Mouse (Mus musculus) neural tube, embryonic 11.5 days (tissue): ENCODE measurements at regions not wholly inside any gene's neighbourhood (a gene's known extent, or its start where the extent isn't known, plus 50 kb on each side); places are given as distances from the start of the nearest gene placed in this dataset.

ENCODE experiments used
- ATAC-seq: fragments of 200-750 bp; cut with Nextera tagmentation; 2 replicates; pipeline ENCODE4 v1.8.0; 2017; ENCODE audit warnings: moderate number of reproducible peaks, mild to moderate bottlenecking, moderate TSS enrichment, moderate library complexity; ENCODE audit not compliant: insufficient read depth, low FRiP score, low TSS enrichment
- DNase-seq: peaks from one replicate; pipeline ENCODE4 v3.0.0-alpha.2; 2015; ENCODE audit warnings: low spot score
- H3K27ac ChIP-seq: fragments of 300-500 bp; sonication (generic); 2 replicates; pipeline ENCODE4 v1.5.1; 2014; ENCODE audit warnings: low read depth, mild to moderate bottlenecking, low read length
- H3K27me3 ChIP-seq: fragments of 300-500 bp; sonication (generic); 2 replicates; pipeline ENCODE4 v1.6.1; 2014; ENCODE audit warnings: mild to moderate bottlenecking, low read length, mixed read lengths; ENCODE audit not compliant: control insufficient read depth, insufficient read depth
- H3K36me3 ChIP-seq: fragments of 300-500 bp; sonication (generic); 2 replicates; pipeline ENCODE4 v1.6.1; 2014; ENCODE audit warnings: mild to moderate bottlenecking, low read length, moderate library complexity, mixed read lengths; ENCODE audit not compliant: control insufficient read depth, insufficient read depth
- H3K4me1 ChIP-seq: fragments of 300-500 bp; sonication (generic); 2 replicates; pipeline ENCODE4 v1.6.1; 2014; ENCODE audit warnings: low read length, mixed read lengths; ENCODE audit not compliant: control insufficient read depth, insufficient read depth
- H3K4me2 ChIP-seq: fragments of 300-500 bp; sonication (generic); 2 replicates; pipeline ENCODE4 v1.6.1; 2014; ENCODE audit warnings: low read depth, mild to moderate bottlenecking, moderate library complexity
- H3K4me3 ChIP-seq: fragments of 300-500 bp; sonication (generic); 2 replicates; pipeline ENCODE4 v1.5.1; 2014; ENCODE audit warnings: low read depth, low read length
- H3K9ac ChIP-seq: fragments of 300-500 bp; sonication (generic); 2 replicates; pipeline ENCODE4 v1.6.1; 2014; ENCODE audit warnings: mild to moderate bottlenecking, low read length
- H3K9me3 ChIP-seq: fragments of 300-500 bp; sonication (generic); 2 replicates; pipeline ENCODE4 v1.6.1; 2016; ENCODE audit warnings: low read length; ENCODE audit not compliant: control insufficient read depth
- WGBS: fragments of 180-500 bp; shearing (Covaris S2); extraction: QIAGEN DNeasy Blood & Tissue Kit; methylation state at CpG from one replicate; pipeline ENCODE4 v1.1.7; 2014; 5-methylcytosine and 5-hydroxymethylcytosine counted together

DNA sequence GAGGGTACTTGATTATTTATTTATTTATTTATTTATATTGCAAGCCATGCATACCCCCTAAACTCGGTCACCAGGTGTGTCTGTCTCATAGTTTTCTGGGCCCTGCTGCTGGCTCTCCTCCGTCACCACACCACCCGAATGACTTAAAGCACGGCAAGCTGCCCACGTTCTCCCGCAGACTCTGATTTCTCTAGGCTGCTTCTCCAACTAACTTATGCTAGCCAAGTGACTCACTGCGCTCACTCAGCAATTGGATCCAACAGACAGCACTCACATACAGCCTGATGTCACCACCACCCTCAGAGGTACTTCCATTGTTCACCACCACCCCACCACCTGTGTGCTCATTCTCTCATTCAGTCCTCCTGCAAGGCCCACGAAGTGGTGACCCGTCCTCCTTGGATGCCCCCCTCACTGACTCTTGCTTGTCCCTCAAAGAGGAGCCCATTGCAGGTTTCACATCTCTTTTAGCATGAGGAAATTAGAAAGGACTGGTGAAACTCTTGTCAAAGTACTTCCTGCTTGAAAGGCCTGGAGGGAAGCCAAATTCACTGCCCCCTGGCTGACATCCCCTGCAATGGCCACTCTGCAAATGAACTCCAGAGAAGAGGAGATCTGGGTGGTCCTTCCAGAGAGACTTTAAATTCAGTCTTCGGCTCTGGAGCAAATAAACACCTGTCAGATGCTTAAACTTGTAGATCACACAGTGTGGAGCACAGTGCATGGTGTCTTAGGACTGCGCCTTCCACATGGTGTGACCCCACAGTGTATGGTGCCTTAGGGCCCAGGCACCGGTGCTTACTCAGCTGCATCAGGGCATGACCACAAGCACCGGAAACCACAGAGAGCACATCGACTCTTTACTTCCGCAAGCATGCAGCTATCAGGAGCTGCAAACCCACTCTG, 262.8 kb downstream of the Cxcl12 start:
- no peaks in the 10 kb centered on the region for H3K27me3 ChIP-seq
- peaks cover 2% of the 10 kb centered on the region for H3K4me1 ChIP-seq
- H3K4me2 ChIP-seq, result no peak overlapping the region
- no peaks in the 10 kb centered on the region for H3K9me3 ChIP-seq
- H3K36me3 ChIP-seq, result no peaks in the 10 kb centered on the region
- DNase-seq (no peak), ATAC-seq (no peak)
- 78% methylated on average over 15 of the region's 15 CpGs for WGBS
- H3K9ac ChIP-seq, result no peak overlapping the region
- H3K27ac ChIP-seq, result no peak overlapping the region
- no peak overlapping the region for H3K4me3 ChIP-seq

DNA sequence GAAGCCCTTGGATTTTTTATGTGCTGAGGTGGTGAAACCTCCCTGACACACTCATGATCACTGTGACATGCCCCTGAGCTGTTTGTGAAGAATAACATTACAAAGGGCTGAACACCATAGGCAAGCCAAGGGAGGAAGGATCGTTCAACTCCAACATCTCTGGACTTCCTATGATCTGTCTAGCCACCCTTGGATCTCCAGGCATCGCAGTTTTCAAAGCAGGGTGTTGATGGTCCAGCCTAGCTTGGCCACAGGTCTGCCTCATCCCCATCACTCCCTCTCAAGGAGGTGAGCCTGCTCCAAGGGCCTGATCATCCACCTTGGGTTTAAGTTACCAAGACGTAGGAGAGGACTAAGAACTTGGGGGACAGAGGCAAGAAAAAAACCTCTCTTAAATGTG, 268.5 kb downstream of the Cxcl12 start:
- WGBS, result 85% methylated on average over 3 of the region's 3 CpGs

DNA sequence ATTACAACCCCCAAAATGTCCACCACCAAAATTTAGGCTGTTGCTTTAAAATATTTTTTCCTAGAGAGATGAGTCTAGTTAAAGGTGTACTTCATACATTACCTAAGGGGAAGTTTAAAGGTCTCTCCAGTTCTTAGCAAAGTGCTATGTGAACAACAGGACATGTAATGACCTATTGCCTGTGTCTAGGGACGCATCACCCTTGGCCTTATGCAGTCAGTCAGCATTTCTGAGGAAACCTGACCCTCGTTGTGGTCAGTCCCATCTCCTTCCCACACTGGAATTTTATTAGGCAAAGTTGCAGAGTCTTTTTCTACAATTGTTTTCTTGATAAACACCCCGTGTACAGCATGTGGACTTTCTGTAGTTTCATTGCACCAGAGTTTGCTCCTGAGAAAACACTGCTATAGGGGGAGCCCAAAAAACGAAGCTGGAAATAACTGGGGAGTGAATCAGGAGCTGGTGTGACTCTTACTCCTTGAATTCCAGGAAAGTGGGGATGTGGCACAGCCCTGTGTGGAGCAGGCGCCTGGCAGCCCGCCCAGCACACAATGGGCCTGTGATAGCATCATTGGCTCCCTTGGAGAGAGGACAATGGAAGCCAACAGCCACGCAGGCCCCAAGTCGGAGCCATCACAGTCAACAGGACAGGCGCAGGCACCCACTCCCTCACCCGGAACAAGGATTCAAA, 269.2 kb downstream of the Cxcl12 start:
- H3K4me2 ChIP-seq, result no peak overlapping the region
- ATAC-seq, result no peak
- no peak overlapping the region for H3K4me3 ChIP-seq
- 65% methylated on average over 10 of the region's 10 CpGs for WGBS
- H3K9ac ChIP-seq, result no peak overlapping the region
- no peaks in the 10 kb centered on the region; the same call in 1 of the 2 replicates for H3K4me1 ChIP-seq
- H3K27me3 ChIP-seq, result no peaks in the 10 kb centered on the region
- H3K36me3 ChIP-seq, result no peaks in the 10 kb centered on the region
- no peak for DNase-seq
- H3K27ac ChIP-seq, result no peak overlapping the region
- no peaks in the 10 kb centered on the region for H3K9me3 ChIP-seq

More for the DNA sequence above, 268.5 kb downstream of the Cxcl12 start:
- H3K4me3 ChIP-seq, result no peak overlapping the region
- no peaks in the 10 kb centered on the region for H3K27me3 ChIP-seq
- no peak overlapping the region for H3K4me2 ChIP-seq
- no peak overlapping the region for H3K27ac ChIP-seq
- no peaks in the 10 kb centered on the region; the same call in 1 of the 2 replicates for H3K4me1 ChIP-seq
- DNase-seq, result no peak
- no peak overlapping the region for H3K9ac ChIP-seq
- no peaks in the 10 kb centered on the region for H3K36me3 ChIP-seq
- ATAC-seq, result no peak
- no peaks in the 10 kb centered on the region for H3K9me3 ChIP-seq

DNA sequence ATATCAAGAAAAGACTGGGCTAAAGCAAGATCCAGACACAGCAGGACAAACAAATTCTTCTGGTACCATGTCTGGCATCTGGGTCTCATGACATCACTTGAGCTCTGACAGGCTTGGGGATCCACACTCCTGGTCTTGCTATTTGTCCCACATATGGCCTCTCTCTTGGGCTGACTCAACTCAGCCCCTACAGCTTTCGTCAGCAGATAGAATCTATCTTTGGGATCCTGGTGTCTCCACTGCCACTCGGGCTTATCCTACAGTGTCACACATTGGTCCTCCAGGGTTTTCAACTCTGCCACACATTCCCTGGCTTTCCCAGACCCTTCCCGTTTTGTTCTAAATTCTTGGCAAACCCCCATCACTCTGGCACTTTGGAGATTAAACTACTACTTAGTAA, 280.3 kb downstream of the Cxcl12 start:
- H3K4me1 ChIP-seq, result no peaks in the 10 kb centered on the region
- H3K36me3 ChIP-seq, result no peaks in the 10 kb centered on the region
- no peak overlapping the region for H3K9ac ChIP-seq
- H3K4me3 ChIP-seq, result no peak overlapping the region
- H3K9me3 ChIP-seq, result no peaks in the 10 kb centered on the region
- H3K4me2 ChIP-seq, result no peak overlapping the region
- no peaks in the 10 kb centered on the region for H3K27me3 ChIP-seq
- 89% methylated on average over 3 of the region's 3 CpGs for WGBS
- ATAC-seq, result no peak
- no peak for DNase-seq
- H3K27ac ChIP-seq, result no peak overlapping the region

DNA sequence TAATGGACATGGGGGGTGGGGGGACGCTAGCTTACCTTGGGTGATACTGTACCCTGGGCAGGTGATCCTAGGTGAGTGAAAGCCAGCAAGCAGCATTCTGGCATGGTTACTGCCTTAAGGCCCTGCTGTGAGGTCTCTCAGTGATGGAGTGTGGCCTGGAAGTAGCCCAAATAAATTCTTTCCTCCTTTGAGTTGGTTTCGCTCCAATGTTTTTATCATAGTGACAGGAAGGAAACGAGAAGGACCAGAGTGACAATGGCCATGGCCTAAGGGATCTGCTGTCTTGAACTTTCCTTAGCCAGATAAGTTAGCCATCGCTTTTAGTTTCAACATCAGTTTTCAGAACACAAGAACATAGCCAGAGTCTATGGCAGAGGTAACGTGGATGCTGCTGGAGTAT, 282.7 kb downstream of the Cxcl12 start:
- DNase-seq (no peak), ATAC-seq (no peak)
- Histone ChIP-seq H3K36me3 (no peaks in the 10 kb centered on the region), H3K4me1 (no peaks in the 10 kb centered on the region), H3K9me3 (no peaks in the 10 kb centered on the region), H3K4me3 (no peak overlapping the region), H3K9ac (no peak overlapping the region), H3K27me3 (no peaks in the 10 kb centered on the region), H3K4me2 (no peak overlapping the region), H3K27ac (no peak overlapping the region)
- WGBS, result 87% methylated on average over 5 of the region's 5 CpGs

DNA sequence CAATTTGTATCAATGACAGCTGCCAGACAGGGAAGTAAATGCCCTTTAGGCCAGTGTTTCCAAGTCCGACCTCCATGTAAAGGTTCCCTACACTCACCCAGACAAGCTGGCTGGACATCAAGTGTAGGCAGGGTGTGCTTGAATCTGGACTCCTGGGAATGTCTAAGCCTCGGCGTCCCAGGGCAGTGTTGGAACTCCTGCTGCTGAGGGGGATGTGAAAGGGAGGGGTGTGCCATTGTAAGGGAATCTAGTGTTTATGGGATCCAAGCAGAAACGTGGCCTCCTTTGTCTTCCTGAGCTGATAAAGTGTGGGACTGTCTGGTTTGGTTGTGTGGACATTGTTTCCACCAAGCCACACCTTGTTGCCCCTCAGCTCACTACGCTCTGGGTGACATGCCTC, 291.9 kb downstream of the Cxcl12 start:
- no peak overlapping the region for H3K4me2 ChIP-seq
- H3K4me3 ChIP-seq, result no peak overlapping the region
- 41% methylated on average over 5 of the region's 5 CpGs for WGBS
- ATAC-seq, result no peak
- no peak overlapping the region for H3K9ac ChIP-seq
- no peak for DNase-seq
- H3K9me3 ChIP-seq, result no peaks in the 10 kb centered on the region
- H3K36me3 ChIP-seq, result no peaks in the 10 kb centered on the region
- no peaks in the 10 kb centered on the region for H3K4me1 ChIP-seq
- no peak overlapping the region for H3K27ac ChIP-seq
- H3K27me3 ChIP-seq, result no peaks in the 10 kb centered on the region

DNA sequence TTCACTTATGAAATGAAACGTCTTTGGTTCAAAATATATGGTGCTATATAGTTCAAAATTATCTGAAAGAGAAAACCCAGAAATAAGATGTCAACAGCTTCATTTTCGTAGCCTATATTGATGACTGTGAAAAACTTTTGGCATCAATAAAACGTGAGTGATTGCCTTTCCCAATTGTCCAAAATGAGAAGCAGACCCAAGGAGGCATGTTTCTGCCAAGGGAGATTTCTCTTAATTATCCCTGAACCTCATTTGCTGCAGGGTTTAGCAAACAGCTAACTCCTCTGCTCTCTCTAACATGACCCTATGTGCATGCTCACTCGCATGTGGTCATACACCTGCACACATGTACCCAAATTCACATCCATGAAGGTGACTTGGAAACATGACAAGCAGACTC, 296.8 kb downstream of the Cxcl12 start:
- no peak for ATAC-seq
- DNase-seq, result no peak
- Histone ChIP-seq H3K4me2 (no peak overlapping the region), H3K4me1 (no peaks in the 10 kb centered on the region), H3K36me3 (no peaks in the 10 kb centered on the region), H3K27ac (no peak overlapping the region), H3K9me3 (no peaks in the 10 kb centered on the region), H3K4me3 (no peak overlapping the region), H3K27me3 (no peaks in the 10 kb centered on the region), H3K9ac (no peak overlapping the region)
- 89% methylated on average over 4 of the region's 4 CpGs for WGBS

DNA sequence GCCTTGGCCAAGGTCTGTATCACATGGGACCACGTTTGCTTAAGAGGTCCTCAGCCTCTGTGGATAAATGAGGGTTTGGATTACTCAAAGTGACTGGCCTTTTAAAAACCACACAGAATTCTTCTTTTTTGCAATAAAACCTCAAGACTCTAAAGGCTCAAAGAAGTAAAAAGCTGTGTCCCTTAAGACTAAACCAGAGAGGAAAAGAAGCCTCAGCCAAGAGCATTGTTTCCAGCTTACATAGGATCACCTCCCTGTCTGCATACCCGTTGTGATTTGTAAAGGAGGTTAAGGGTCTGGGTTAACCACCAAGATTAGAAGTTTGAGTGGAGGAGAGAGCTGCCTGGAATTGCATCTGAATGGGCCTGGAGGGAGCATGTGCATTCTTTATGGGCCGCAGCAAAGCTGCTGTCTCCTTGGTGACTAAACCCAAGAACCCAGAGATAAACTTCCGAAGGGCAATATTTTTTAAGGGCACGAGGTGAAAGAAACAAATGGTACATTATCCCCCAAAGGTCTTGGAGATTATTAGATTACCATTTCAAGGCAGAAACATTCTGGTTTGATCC, 297.4 kb downstream of the Cxcl12 start:
- H3K27me3 ChIP-seq, result no peaks in the 10 kb centered on the region
- ATAC-seq, result no peak
- WGBS, result 52% methylated on average over 5 of the region's 5 CpGs
- no peaks in the 10 kb centered on the region for H3K9me3 ChIP-seq
- H3K4me1 ChIP-seq, result no peaks in the 10 kb centered on the region
- no peak overlapping the region for H3K4me2 ChIP-seq
- H3K4me3 ChIP-seq, result no peak overlapping the region
- no peak overlapping the region for H3K9ac ChIP-seq
- DNase-seq, result no peak
- H3K27ac ChIP-seq, result no peak overlapping the region
- no peaks in the 10 kb centered on the region for H3K36me3 ChIP-seq
